Mouse (Mus musculus) adrenal gland, adult 2 months (tissue): ENCODE data around the gene Olfr1042. TPM values are rescaled to one million over a fixed set of nuclear protein-coding genes. Genes with fewer than 3 reads are reported as not detected.
"Not testable (repeated sequence)": the region's sequence is repeated elsewhere in the genome, so short reads cannot be mapped to it uniquely, and the experiment has no call there.

Experiments
- DNase-seq: peaks from one replicate; pipeline ENCODE4 v3.0.0; 2021
- long read RNA-seq: library from polyadenylated mRNA; stranded (forward); transcript quantifications from one replicate; pipeline ENCODE4 v2.0.0, GENCODE M21; 2021
- polyA plus RNA-seq: library from polyadenylated mRNA; depleted of rRNA; stranded (reverse); fragments of >200 nt; gene quantifications from 2 replicates; pipeline ENCODE4 v1.2.3, GENCODE M21; 2012; rRNA removed
- total RNA-seq, 2 experiments: library from RNA; stranded (reverse); gene quantifications; 2 replicates each; pipeline ENCODE4 v1.2.3; 2021

Olfr1042 gene
- total RNA-seq (not detected), polyA plus RNA-seq (not detected in 2 replicates)
- long read RNA-seq, result 0 reads

GRCm38 (mm10) chr2:86161738-86162137, at the start of gene Olfr1042:
Olfr1042 (minus strand) TSS chr2:86161838.
- DNase-seq, result no peak

GRCm38 (mm10) chr2:86202909-86203308, 41.3 kb upstream of the Olfr1042 start, which contains the start of gene Olfr1045:
Olfr1045 (minus strand) TSS chr2:86203009.
- no peak for DNase-seq

- DNase-seq, result no peak
Measured at GRCm38 (mm10) chr2:86195863-86196262, 34.2 kb upstream of the Olfr1042 start.

DNA sequence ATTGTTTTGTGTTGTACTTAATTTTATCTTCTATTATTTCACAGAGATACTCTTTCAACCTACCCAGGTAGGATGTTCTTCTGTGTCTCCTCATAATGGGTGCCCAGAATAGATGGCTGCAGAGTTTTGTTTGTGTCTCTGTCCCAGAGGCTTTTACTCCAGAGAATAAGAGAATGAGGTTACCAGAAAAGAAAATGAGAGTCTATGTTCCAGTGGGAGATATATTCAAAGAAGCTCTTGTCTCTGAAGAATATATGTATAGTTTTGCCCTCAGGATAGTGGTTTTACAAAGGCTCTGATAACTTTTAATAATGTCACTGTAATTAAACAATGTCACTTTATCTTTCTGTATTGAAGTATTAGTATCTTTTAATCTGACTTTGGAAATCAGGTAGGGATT, 23.9 kb upstream of the Olfr1042 start, which contains the start of gene Olfr52:
Olfr52 (minus strand) TSS at position 101 of the 400 bp plus-strand sequence.
- DNase-seq, result no peak

- DNase-seq, result no peak
Measured at GRCm38 (mm10) chr2:86179950-86180349, 18.3 kb upstream of the Olfr1042 start.

- DNase-seq, result no peak
Measured at GRCm38 (mm10) chr2:86177720-86178119, 16.1 kb upstream of the Olfr1042 start, which contains the start of gene Olfr1044. Olfr1044 (minus strand) TSS chr2:86177820.

GRCm38 (mm10) chr2:86175422-86175821, 13.8 kb upstream of the Olfr1042 start:
- DNase-seq, result not testable (repeated sequence)

GRCm38 (mm10) chr2:86167422-86167821, 5.8 kb upstream of the Olfr1042 start, which contains the start of gene Olfr1043:
Olfr1043 (minus strand) TSS chr2:86167522.
- DNase-seq, result no peak

- no peak for DNase-seq
Measured at GRCm38 (mm10) chr2:86146632-86147031, 15.0 kb downstream of the Olfr1042 start, which contains the start of gene Olfr1040. Olfr1040 (minus strand) TSS chr2:86146732.

GRCm38 (mm10) chr2:86135828-86136227, 25.8 kb downstream of the Olfr1042 start, which contains the start of gene Olfr1039:
Olfr1039 (minus strand) TSS chr2:86135928.
- DNase-seq, result no peak

Other genes starting within 250 kb of the Olfr1042 start
- gene Olfr1025-ps1, start 246.6 kb downstream of the Olfr1042 start, total RNA-seq, result not detected
- gene Olfr1025-ps1, start 246.6 kb downstream of the Olfr1042 start, polyA plus RNA-seq, result not detected in 2 replicates
- not detected for gene Olfr1026, start 240.3 kb downstream of the Olfr1042 start, total RNA-seq
- gene Olfr1026, start 240.3 kb downstream of the Olfr1042 start, polyA plus RNA-seq, result not detected in 2 replicates
- gene Olfr1028, start 211.4 kb downstream of the Olfr1042 start, total RNA-seq, result not detected
- not detected in 2 replicates for gene Olfr1028, start 211.4 kb downstream of the Olfr1042 start, polyA plus RNA-seq
- gene Olfr1029, start 187.9 kb downstream of the Olfr1042 start, total RNA-seq, result not detected
- 0.09 TPM in 1 of 2 replicates, not detected in the other for gene Olfr1029, start 187.9 kb downstream of the Olfr1042 start, polyA plus RNA-seq
- gene Olfr1030, start 182.6 kb downstream of the Olfr1042 start, total RNA-seq, result under 1 TPM in 1 of 2 experiments, not detected in 1; 0.09 TPM
- gene Olfr1030, start 182.6 kb downstream of the Olfr1042 start, polyA plus RNA-seq, result not detected in 2 replicates
- not detected for gene Olfr1031, start 171.5 kb downstream of the Olfr1042 start, total RNA-seq
- gene Olfr1031, start 171.5 kb downstream of the Olfr1042 start, polyA plus RNA-seq, result not detected in 2 replicates
- gene Olfr1032, start 156.3 kb downstream of the Olfr1042 start, total RNA-seq, result not detected
- not detected in 2 replicates for gene Olfr1032, start 156.3 kb downstream of the Olfr1042 start, polyA plus RNA-seq
- 1 to 10 TPM; 3.4 to 4.4 TPM for gene Olfr1033, start 141.2 kb downstream of the Olfr1042 start, total RNA-seq
- gene Olfr1033, start 141.2 kb downstream of the Olfr1042 start, polyA plus RNA-seq, result 0.19 and 0.42 TPM in 2 replicates
- under 1 TPM; 0.10 to 0.52 TPM for gene Olfr1034, start 116.0 kb downstream of the Olfr1042 start, total RNA-seq
- gene Olfr1034, start 116.0 kb downstream of the Olfr1042 start, polyA plus RNA-seq, result 0.07 TPM in 2 replicates
- not detected for gene Olfr1036, start 87.8 kb downstream of the Olfr1042 start, total RNA-seq
- gene Olfr1036, start 87.8 kb downstream of the Olfr1042 start, polyA plus RNA-seq, result not detected in 2 replicates
- gene Olfr1037, start 74.5 kb downstream of the Olfr1042 start, total RNA-seq, result not detected
- gene Olfr1037, start 74.5 kb downstream of the Olfr1042 start, polyA plus RNA-seq, result not detected in 2 replicates
- not detected for gene Olfr1039, start 25.9 kb downstream of the Olfr1042 start, total RNA-seq
- gene Olfr1039, start 25.9 kb downstream of the Olfr1042 start, polyA plus RNA-seq, result not detected in 2 replicates
- not detected for gene Olfr1040, start 15.1 kb downstream of the Olfr1042 start, total RNA-seq
- gene Olfr1040, start 15.1 kb downstream of the Olfr1042 start, polyA plus RNA-seq, result not detected in 2 replicates
- gene Olfr1043, start 5.7 kb upstream of the Olfr1042 start, total RNA-seq, result not detected
- not detected in 2 replicates for gene Olfr1043, start 5.7 kb upstream of the Olfr1042 start, polyA plus RNA-seq
- not detected for gene Olfr1044, start 16.0 kb upstream of the Olfr1042 start, total RNA-seq
- gene Olfr1044, start 16.0 kb upstream of the Olfr1042 start, polyA plus RNA-seq, result not detected in 2 replicates
- not detected for gene Olfr52, start 23.8 kb upstream of the Olfr1042 start, total RNA-seq
- gene Olfr52, start 23.8 kb upstream of the Olfr1042 start, polyA plus RNA-seq, result not detected in 2 replicates
- not detected for gene Olfr1045, start 41.2 kb upstream of the Olfr1042 start, total RNA-seq
- gene Olfr1045, start 41.2 kb upstream of the Olfr1042 start, polyA plus RNA-seq, result not detected in 2 replicates
- not detected for gene Olfr1046, start 57.5 kb upstream of the Olfr1042 start, total RNA-seq
- not detected in 2 replicates for gene Olfr1046, start 57.5 kb upstream of the Olfr1042 start, polyA plus RNA-seq
- gene Olfr1047, start 69.6 kb upstream of the Olfr1042 start, total RNA-seq, result not detected
- not detected in 2 replicates for gene Olfr1047, start 69.6 kb upstream of the Olfr1042 start, polyA plus RNA-seq
- gene Olfr1048, start 78.5 kb upstream of the Olfr1042 start, total RNA-seq, result not detected
- not detected in 2 replicates for gene Olfr1048, start 78.5 kb upstream of the Olfr1042 start, polyA plus RNA-seq
- not detected for gene Olfr1049, start 96.5 kb upstream of the Olfr1042 start, total RNA-seq
- gene Olfr1049, start 96.5 kb upstream of the Olfr1042 start, polyA plus RNA-seq, result not detected in 2 replicates
- not detected for gene Olfr1051, start 117.2 kb upstream of the Olfr1042 start, total RNA-seq
- gene Olfr1051, start 117.2 kb upstream of the Olfr1042 start, polyA plus RNA-seq, result not detected in 2 replicates
- gene Olfr1052, start 130.6 kb upstream of the Olfr1042 start, total RNA-seq, result not detected
- gene Olfr1052, start 130.6 kb upstream of the Olfr1042 start, polyA plus RNA-seq, result not detected in 2 replicates
- not detected for gene Olfr1053, start 153.4 kb upstream of the Olfr1042 start, total RNA-seq
- not detected in 2 replicates for gene Olfr1053, start 153.4 kb upstream of the Olfr1042 start, polyA plus RNA-seq
- not detected for gene Olfr1054, start 173.6 kb upstream of the Olfr1042 start, total RNA-seq
- gene Olfr1054, start 173.6 kb upstream of the Olfr1042 start, polyA plus RNA-seq, result not detected in 2 replicates
- gene Olfr1055, start 188.4 kb upstream of the Olfr1042 start, total RNA-seq, result not detected
- gene Olfr1055, start 188.4 kb upstream of the Olfr1042 start, polyA plus RNA-seq, result not detected in 2 replicates
- not detected for gene Olfr1056, start 200.6 kb upstream of the Olfr1042 start, total RNA-seq
- not detected in 2 replicates for gene Olfr1056, start 200.6 kb upstream of the Olfr1042 start, polyA plus RNA-seq
- gene Olfr1057, start 216.6 kb upstream of the Olfr1042 start, total RNA-seq, result not detected
- not detected in 2 replicates for gene Olfr1057, start 216.6 kb upstream of the Olfr1042 start, polyA plus RNA-seq
- gene Olfr1058, start 226.7 kb upstream of the Olfr1042 start, total RNA-seq, result not detected
- not detected in 2 replicates for gene Olfr1058, start 226.7 kb upstream of the Olfr1042 start, polyA plus RNA-seq